Mouse (Mus musculus) neural tube, embryonic 11.5 days (tissue): ENCODE data around the gene Klf16. TPM values are rescaled to one million over a fixed set of nuclear protein-coding genes. Genes with fewer than 3 reads are reported as not detected.
"Not testable (repeated sequence)": the region's sequence is repeated elsewhere in the genome, so short reads cannot be mapped to it uniquely, and the experiment has no call there.

Experiments used
- ATAC-seq: fragments of 200-750 bp; cut with Nextera tagmentation; 2 replicates; pipeline ENCODE4 v1.8.0; 2017; ENCODE audit warnings: moderate number of reproducible peaks, mild to moderate bottlenecking, moderate TSS enrichment, moderate library complexity; ENCODE audit not compliant: insufficient read depth, low FRiP score, low TSS enrichment
- DNase-seq: peaks from one replicate; pipeline ENCODE4 v3.0.0-alpha.2; 2015; ENCODE audit warnings: low spot score
- H3K27ac ChIP-seq: fragments of 300-500 bp; sonication (generic); 2 replicates; pipeline ENCODE4 v1.5.1; 2014; ENCODE audit warnings: low read depth, mild to moderate bottlenecking, low read length
- H3K27me3 ChIP-seq: fragments of 300-500 bp; sonication (generic); 2 replicates; pipeline ENCODE4 v1.6.1; 2014; ENCODE audit warnings: mild to moderate bottlenecking, low read length, mixed read lengths; ENCODE audit not compliant: control insufficient read depth, insufficient read depth
- H3K36me3 ChIP-seq: fragments of 300-500 bp; sonication (generic); 2 replicates; pipeline ENCODE4 v1.6.1; 2014; ENCODE audit warnings: mild to moderate bottlenecking, low read length, moderate library complexity, mixed read lengths; ENCODE audit not compliant: control insufficient read depth, insufficient read depth
- H3K4me1 ChIP-seq: fragments of 300-500 bp; sonication (generic); 2 replicates; pipeline ENCODE4 v1.6.1; 2014; ENCODE audit warnings: low read length, mixed read lengths; ENCODE audit not compliant: control insufficient read depth, insufficient read depth
- H3K4me2 ChIP-seq: fragments of 300-500 bp; sonication (generic); 2 replicates; pipeline ENCODE4 v1.6.1; 2014; ENCODE audit warnings: low read depth, mild to moderate bottlenecking, moderate library complexity
- H3K4me3 ChIP-seq: fragments of 300-500 bp; sonication (generic); 2 replicates; pipeline ENCODE4 v1.5.1; 2014; ENCODE audit warnings: low read depth, low read length
- H3K9ac ChIP-seq: fragments of 300-500 bp; sonication (generic); 2 replicates; pipeline ENCODE4 v1.6.1; 2014; ENCODE audit warnings: mild to moderate bottlenecking, low read length
- H3K9me3 ChIP-seq: fragments of 300-500 bp; sonication (generic); 2 replicates; pipeline ENCODE4 v1.6.1; 2016; ENCODE audit warnings: low read length; ENCODE audit not compliant: control insufficient read depth
- WGBS: fragments of 180-500 bp; shearing (Covaris S2); extraction: QIAGEN DNeasy Blood & Tissue Kit; methylation state at CpG from one replicate; pipeline ENCODE4 v1.1.7; 2014; 5-methylcytosine and 5-hydroxymethylcytosine counted together
- polyA plus RNA-seq: library from polyadenylated mRNA; unstranded; fragments of >200 nt; fragmentation: Nextera tagmentation; extraction: Ambion mirVana; gene quantifications from 2 replicates; pipeline ENCODE4 v1.2.1, GENCODE M21; 2014

The Klf16 gene
- polyA plus RNA-seq, 1 experiment from 2014 or later: 5.5 TPM

- no peaks in the 10 kb centered on the region for H3K4me1 ChIP-seq
- WGBS: 87% methylated on average over 10 of the region's 10 CpGs
- H3K9ac ChIP-seq: no peak overlapping the region
- no peak for DNase-seq
- no peak for ATAC-seq
- H3K9me3 ChIP-seq: no peaks in the 10 kb centered on the region
- no peaks in the 10 kb centered on the region for H3K27me3 ChIP-seq
- H3K4me2 ChIP-seq: no peak overlapping the region
- no peak overlapping the region for H3K4me3 ChIP-seq
- no peak overlapping the region for H3K27ac ChIP-seq
- peaks cover 11% of the 10 kb centered on the region for H3K36me3 ChIP-seq
Measured at GRCm38 (mm10) chr10:80609269-80609924, 32.3 kb upstream of the Klf16 start.

- Histone ChIP-seq H3K27ac (no peak overlapping the region), H3K9me3 (no peaks in the 10 kb centered on the region), H3K4me2 (no peak overlapping the region), H3K27me3 (no peaks in the 10 kb centered on the region), H3K4me3 (no peak overlapping the region), H3K9ac (no peak overlapping the region), H3K36me3 (peaks cover 11% of the 10 kb centered on the region), H3K4me1 (peaks cover 6% of the 10 kb centered on the region)
- 91% methylated on average over 3 of the region's 3 CpGs for WGBS
- no peak for DNase-seq
- ATAC-seq: no peak
Measured at GRCm38 (mm10) chr10:80608435-80608834, 31.3 kb upstream of the Klf16 start.

GRCm38 (mm10) chr10:80606737-80607350, 29.7 kb upstream of the Klf16 start:
- ATAC-seq: no peak
- Histone ChIP-seq H3K4me3 (no peak overlapping the region), H3K4me2 (no peak overlapping the region), H3K27ac (no peak overlapping the region), H3K4me1 (peaks cover 8% of the 10 kb centered on the region), H3K9me3 (no peaks in the 10 kb centered on the region), H3K27me3 (no peaks in the 10 kb centered on the region), H3K36me3 (peaks cover 9% of the 10 kb centered on the region), H3K9ac (no peak overlapping the region)
- 96% methylated on average over 34 of the region's 34 CpGs for WGBS
- DNase-seq: no peak

GRCm38 (mm10) chr10:80606306-80606705, 29.2 kb upstream of the Klf16 start:
- Histone ChIP-seq H3K4me2 (no peak overlapping the region), H3K4me3 (no peak overlapping the region), H3K4me1 (peaks cover 8% of the 10 kb centered on the region), H3K9me3 (no peaks in the 10 kb centered on the region), H3K36me3 (peaks cover 9% of the 10 kb centered on the region), H3K27ac (no peak overlapping the region), H3K27me3 (no peaks in the 10 kb centered on the region), H3K9ac (no peak overlapping the region)
- WGBS: 94% methylated on average over 23 of the region's 23 CpGs
- no peak for ATAC-seq
- no peak for DNase-seq

DNA sequence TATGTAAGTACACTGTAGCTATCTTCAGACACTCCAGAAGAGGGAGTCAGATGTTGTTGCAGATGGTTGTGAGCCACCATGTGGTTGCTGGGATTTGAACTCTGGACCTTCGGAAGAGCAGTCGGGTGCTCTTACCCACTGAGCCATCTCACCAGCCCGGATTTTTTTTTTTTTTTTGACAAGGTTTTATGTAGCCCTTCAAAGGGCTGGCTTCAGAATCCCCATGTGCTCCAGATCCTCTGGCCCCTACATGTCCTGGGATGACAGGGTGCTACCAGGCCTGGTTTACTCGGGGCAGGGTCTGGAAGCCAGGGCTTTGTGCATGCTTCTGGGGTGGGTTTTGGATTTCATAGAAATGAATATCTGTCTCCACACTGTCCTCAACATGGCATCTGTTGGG, 28.6 kb upstream of the Klf16 start, which contains the start of gene Gm49322:
Gm49322 (plus strand) TSS at position 301 of the 400 bp plus-strand sequence.
- not testable (repeated sequence) for H3K9ac ChIP-seq, H3K27me3 ChIP-seq, H3K4me2 ChIP-seq, H3K9me3 ChIP-seq, DNase-seq, ATAC-seq, H3K4me1 ChIP-seq, H3K27ac ChIP-seq, H3K4me3 ChIP-seq, H3K36me3 ChIP-seq
- WGBS: 84% methylated on average over 4 of the region's 4 CpGs

- no peaks in the 10 kb centered on the region for H3K9me3 ChIP-seq
- H3K4me1 ChIP-seq: peaks cover 8% of the 10 kb centered on the region
- ATAC-seq (no peak), DNase-seq (no peak)
- 97% methylated on average over 2 of the region's 2 CpGs for WGBS
- H3K36me3 ChIP-seq: peaks cover 9% of the 10 kb centered on the region
- H3K4me3 ChIP-seq: no peak overlapping the region
- no peak overlapping the region for H3K9ac ChIP-seq
- H3K27ac ChIP-seq: no peak overlapping the region
- no peaks in the 10 kb centered on the region for H3K27me3 ChIP-seq
- H3K4me2 ChIP-seq: no peak overlapping the region
Measured at GRCm38 (mm10) chr10:80604988-80605387, 27.9 kb upstream of the Klf16 start.

DNA sequence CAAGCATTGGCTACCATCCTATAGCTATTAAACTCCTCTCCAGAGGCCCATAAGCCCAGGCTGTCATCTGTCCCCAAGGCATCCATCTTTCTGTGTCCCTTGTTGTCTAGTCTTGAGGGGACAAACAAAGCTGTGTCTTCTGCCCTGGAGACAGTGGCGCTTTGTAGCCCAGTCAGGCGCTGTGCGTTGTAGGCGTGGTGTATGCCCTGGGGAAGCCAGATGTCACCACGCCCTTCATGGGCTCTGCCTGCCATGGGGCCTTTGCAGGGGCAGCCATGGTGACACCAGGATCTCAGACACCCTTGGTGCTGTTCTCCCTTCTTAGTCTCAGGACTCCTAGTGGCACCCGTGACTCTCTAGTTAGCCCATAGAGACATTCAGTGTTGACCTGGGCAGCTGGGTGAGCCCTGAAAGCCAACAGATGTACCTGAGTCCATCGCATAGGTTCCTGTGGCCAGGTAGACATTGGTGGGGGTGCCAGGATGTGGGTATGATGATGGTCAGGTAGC, 26.9 kb upstream of the Klf16 start:
- Histone ChIP-seq H3K27ac (peak overlapping the region; percentile 78; the same call in 1 of the 2 replicates), H3K4me1 (peaks cover 8% of the 10 kb centered on the region), H3K4me3 (no peak overlapping the region; the same call in 1 of the 2 replicates), H3K4me2 (peak overlapping the region; percentile 97), H3K36me3 (peaks cover 9% of the 10 kb centered on the region), H3K9me3 (no peaks in the 10 kb centered on the region), H3K27me3 (no peaks in the 10 kb centered on the region), H3K9ac (no peak overlapping the region)
- no peak for ATAC-seq
- no peak for DNase-seq
- 87% methylated on average over 7 of the region's 7 CpGs for WGBS

DNA sequence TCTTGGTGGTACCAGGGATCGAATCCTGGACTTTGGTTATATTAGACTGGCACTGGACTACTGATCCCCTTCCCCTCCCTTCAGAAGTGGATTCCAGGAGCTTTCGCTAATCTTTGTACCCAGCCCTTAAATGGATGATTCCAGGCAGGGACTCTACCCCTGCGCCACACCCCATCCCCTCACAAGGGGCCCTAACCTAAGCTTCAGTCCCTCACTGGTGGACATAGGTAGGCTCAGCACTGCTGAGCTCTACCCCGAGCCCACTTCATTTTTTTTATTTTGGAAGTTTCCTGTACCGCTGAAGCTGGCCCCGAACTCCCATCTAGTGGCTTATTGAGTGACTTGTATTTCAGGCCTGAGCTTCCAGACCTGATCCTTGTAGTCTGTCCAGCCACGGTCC, 26.2 kb upstream of the Klf16 start:
- Histone ChIP-seq H3K9me3 (no peaks in the 10 kb centered on the region), H3K4me2 (peak overlapping the region; percentile 97), H3K36me3 (peaks cover 9% of the 10 kb centered on the region), H3K27me3 (no peaks in the 10 kb centered on the region), H3K4me1 (peaks cover 8% of the 10 kb centered on the region), H3K4me3 (peak overlapping the region; percentile 56), H3K27ac (peak overlapping the region; percentile 78), H3K9ac (peak overlapping the region; percentile 70)
- DNase-seq (no peak), ATAC-seq (no peak)
- 41% methylated on average over 7 of the region's 7 CpGs for WGBS
